Mouse (Mus musculus): ENCODE data around the gene Ppp1r2. TPM values are rescaled to one million over a fixed set of nuclear protein-coding genes. Genes with fewer than 3 reads are reported as not detected.

Gene Ppp1r2
- polyA plus RNA-seq, 1 experiment = 50.5 TPM

- Histone ChIP-seq H3K4me1 (peaks cover 36% of the 10 kb centered on the region), H3K27me3 (replicated peaks) (peaks cover 14% of the 10 kb centered on the region), H3K4me3 (replicated peaks) (no peak overlapping the region), H3K9me3 (0 out of 2 replicates have a peak, but pooled peaks cover 2% of the 10 kb centered on the region), H3K36me3 (replicated peaks; ENCODE audit: low read length) (peaks cover 14% of the 10 kb centered on the region)
- no peak for TF ChIP-seq FLI1 (IDR thresholded peaks at IDR 0.05; ENCODE audit: low read length)
- TF ChIP-seq GATA1 (IDR thresholded peaks at IDR 0.05; ENCODE audit: borderline replicate concordance, low read length) = no peak
Measured at GRCm38 (mm10) chr16:31276539-31276938, 1.5 kb upstream of the Ppp1r2 start.

GRCm38 (mm10) chr16:31274084-31274483 is 993 bp downstream of the Ppp1r2 start:
- H3K36me3 ChIP-seq (replicated peaks; ENCODE audit: low read length) = peaks cover 21% of the 10 kb centered on the region
- no peaks in the 10 kb centered on the region for H3K9me3 ChIP-seq
- H3K4me3 ChIP-seq (replicated peaks) = peak overlapping the region; percentile 92
- H3K27me3 ChIP-seq (replicated peaks) = peaks cover 12% of the 10 kb centered on the region
- H3K4me1 ChIP-seq = peaks cover 49% of the 10 kb centered on the region
- no peak for TF ChIP-seq GATA1 (IDR thresholded peaks at IDR 0.05; ENCODE audit: borderline replicate concordance, low read length)

GRCm38 (mm10) chr16:31266692-31267091 is 8.4 kb downstream of the Ppp1r2 start:
- Histone ChIP-seq H3K4me1 (peaks cover 18% of the 10 kb centered on the region; the same call in 1 of the 2 replicates), H3K36me3 (replicated peaks; ENCODE audit: low read length) (peaks cover 48% of the 10 kb centered on the region), H3K27me3 (replicated peaks) (no peaks in the 10 kb centered on the region), H3K4me3 (replicated peaks) (no peak overlapping the region), H3K9me3 (no peaks in the 10 kb centered on the region)
- TF ChIP-seq GATA1 (IDR thresholded peaks at IDR 0.05; ENCODE audit: borderline replicate concordance, low read length) (no peak), FLI1 (IDR thresholded peaks at IDR 0.05; ENCODE audit: low read length) (no peak)

- no peak overlapping the region for H3K4me3 ChIP-seq (replicated peaks)
- TF ChIP-seq GATA1 (IDR thresholded peaks at IDR 0.05; ENCODE audit: borderline replicate concordance, low read length) = no peak
- TF ChIP-seq FLI1 (IDR thresholded peaks at IDR 0.05; ENCODE audit: low read length) = no peak
- H3K27me3 ChIP-seq (replicated peaks) = no peaks in the 10 kb centered on the region
- H3K9me3 ChIP-seq = no peaks in the 10 kb centered on the region
- H3K36me3 ChIP-seq (replicated peaks; ENCODE audit: low read length) = peaks cover 79% of the 10 kb centered on the region
- H3K4me1 ChIP-seq = peaks cover 14% of the 10 kb centered on the region
Measured at GRCm38 (mm10) chr16:31256151-31256550, 18.9 kb downstream of the Ppp1r2 start.

- Histone ChIP-seq H3K4me1 (peaks cover 14% of the 10 kb centered on the region), H3K9me3 (no peaks in the 10 kb centered on the region), H3K36me3 (replicated peaks; ENCODE audit: low read length) (peaks cover 79% of the 10 kb centered on the region), H3K4me3 (replicated peaks) (no peak overlapping the region), H3K27me3 (replicated peaks) (no peaks in the 10 kb centered on the region)
- TF ChIP-seq FLI1 (IDR thresholded peaks at IDR 0.05; ENCODE audit: low read length) (no peak), GATA1 (IDR thresholded peaks at IDR 0.05; ENCODE audit: borderline replicate concordance, low read length) (no peak)
Measured at GRCm38 (mm10) chr16:31255685-31256084, 19.4 kb downstream of the Ppp1r2 start.

- Histone ChIP-seq H3K9me3 (no peaks in the 10 kb centered on the region), H3K27me3 (replicated peaks) (no peaks in the 10 kb centered on the region), H3K36me3 (replicated peaks; ENCODE audit: low read length) (peaks cover 23% of the 10 kb centered on the region), H3K4me1 (peaks cover 7% of the 10 kb centered on the region; the same call in 1 of the 2 replicates), H3K4me3 (replicated peaks) (no peak overlapping the region)
- no peak for TF ChIP-seq GATA1 (IDR thresholded peaks at IDR 0.05; ENCODE audit: borderline replicate concordance, low read length)
- TF ChIP-seq FLI1 (IDR thresholded peaks at IDR 0.05; ENCODE audit: low read length) = no peak
Measured at GRCm38 (mm10) chr16:31249401-31249800, 25.7 kb downstream of the Ppp1r2 start.

GRCm38 (mm10) chr16:31248717-31249116 is 26.4 kb downstream of the Ppp1r2 start:
- no peak overlapping the region for H3K4me3 ChIP-seq (replicated peaks)
- H3K36me3 ChIP-seq (replicated peaks; ENCODE audit: low read length) = peaks cover 23% of the 10 kb centered on the region
- H3K27me3 ChIP-seq (replicated peaks) = no peaks in the 10 kb centered on the region
- TF ChIP-seq GATA1 (IDR thresholded peaks at IDR 0.05; ENCODE audit: borderline replicate concordance, low read length) (no peak), FLI1 (IDR thresholded peaks at IDR 0.05; ENCODE audit: low read length) (no peak)
- peaks cover 7% of the 10 kb centered on the region; the same call in 1 of the 2 replicates for H3K4me1 ChIP-seq
- no peaks in the 10 kb centered on the region for H3K9me3 ChIP-seq

GRCm38 (mm10) chr16:31247442-31247841 is 27.6 kb downstream of the Ppp1r2 start:
- peaks cover 7% of the 10 kb centered on the region; the same call in 1 of the 2 replicates for H3K4me1 ChIP-seq
- H3K27me3 ChIP-seq (replicated peaks) = no peaks in the 10 kb centered on the region
- no peak overlapping the region for H3K4me3 ChIP-seq (replicated peaks)
- peaks cover 17% of the 10 kb centered on the region for H3K36me3 ChIP-seq (replicated peaks; ENCODE audit: low read length)
- TF ChIP-seq GATA1 (IDR thresholded peaks at IDR 0.05; ENCODE audit: borderline replicate concordance, low read length) = no peak
- no peak for TF ChIP-seq FLI1 (IDR thresholded peaks at IDR 0.05; ENCODE audit: low read length)
- H3K9me3 ChIP-seq = no peaks in the 10 kb centered on the region

- peaks cover 3% of the 10 kb centered on the region for H3K36me3 ChIP-seq (replicated peaks; ENCODE audit: low read length)
- H3K9me3 ChIP-seq = 0 out of 2 replicates have a peak, but pooled peaks cover 2% of the 10 kb centered on the region
- peaks cover 7% of the 10 kb centered on the region; the same call in 1 of the 2 replicates for H3K4me1 ChIP-seq
- no peak for TF ChIP-seq FLI1 (IDR thresholded peaks at IDR 0.05; ENCODE audit: low read length)
- no peak for TF ChIP-seq GATA1 (IDR thresholded peaks at IDR 0.05; ENCODE audit: borderline replicate concordance, low read length)
- peaks cover 10% of the 10 kb centered on the region for H3K27me3 ChIP-seq (replicated peaks)
- no peak overlapping the region for H3K4me3 ChIP-seq (replicated peaks)
Measured at GRCm38 (mm10) chr16:31244053-31244452, 31.0 kb downstream of the Ppp1r2 start.

GRCm38 (mm10) chr16:31241433-31241832 is 33.6 kb downstream of the Ppp1r2 start:
- Histone ChIP-seq H3K4me3 (replicated peaks) (no peak overlapping the region), H3K27me3 (replicated peaks) (peaks cover 15% of the 10 kb centered on the region), H3K4me1 (peaks cover 6% of the 10 kb centered on the region), H3K36me3 (replicated peaks; ENCODE audit: low read length) (no peaks in the 10 kb centered on the region), H3K9me3 (0 out of 2 replicates have a peak, but pooled peaks cover 2% of the 10 kb centered on the region)
- TF ChIP-seq GATA1 (IDR thresholded peaks at IDR 0.05; ENCODE audit: borderline replicate concordance, low read length) (no peak), FLI1 (IDR thresholded peaks at IDR 0.05; ENCODE audit: low read length) (no peak)
